Mouse (Mus musculus) cerebellum, adult 2 months (tissue): ENCODE measurements around the gene Shc2. TPM values are rescaled to one million over a fixed set of nuclear protein-coding genes. Genes with fewer than 3 reads are reported as not detected.

Experiments
- DNase-seq, 2 experiments: peaks; one replicate each; pipeline ENCODE4 v3.0.0; 2021
- H3K27ac ChIP-seq: fragments of 200-500 bp; 2 replicates; pipeline ENCODE4 v1.5.1; 2012; ENCODE audit warnings: low read length, control low read depth, inconsistent platforms; ENCODE audit not compliant: insufficient read depth
- H3K27me3 ChIP-seq: fragments of 200-500 bp; 2 replicates; pipeline ENCODE4 v1.6.1; 2012; ENCODE audit warnings: inconsistent platforms, mild to moderate bottlenecking, low read length, moderate library complexity; ENCODE audit not compliant: control insufficient read depth, insufficient read depth
- H3K4me1 ChIP-seq: fragments of 200-500 bp; 2 replicates; pipeline ENCODE4 v1.6.1; 2011; ENCODE audit warnings: low read length; ENCODE audit not compliant: control insufficient read depth, insufficient read depth
- H3K4me3 ChIP-seq: fragments of 200-500 bp; replicated peaks from 2 replicates; pipeline ENCODE3; 2011; ENCODE audit warnings: mild to moderate bottlenecking, low read depth, low read length, control low read depth; ENCODE audit not compliant: insufficient read depth
- CTCF ChIP-seq: fragments of 200-500 bp; IDR thresholded peaks from 2 replicates; pipeline ENCODE4 v1.5.1; 2011; ENCODE audit warnings: low read depth, mild to moderate bottlenecking, control low read depth, low read length, moderate library complexity, borderline replicate concordance; ENCODE audit not compliant: insufficient read depth
- POLR2A ChIP-seq: fragments of 200-500 bp; IDR thresholded peaks from 2 replicates; pipeline ENCODE4 v1.6.1; 2011; ENCODE audit warnings: low read length, control low read depth, borderline replicate concordance; ENCODE audit not compliant: insufficient read depth
- WGBS: fragments of 180-500 bp; shearing (Covaris S2); methylation state at CpG from one replicate; pipeline ENCODE4 v1.1.7; 2018; 5-methylcytosine and 5-hydroxymethylcytosine counted together
- polyA plus RNA-seq: library from polyadenylated mRNA; depleted of rRNA; stranded (reverse); fragments of >200 nt; gene quantifications from 2 replicates; pipeline ENCODE4 v1.2.3, GENCODE M21; 2012; rRNA removed

Shc2 gene
- polyA plus RNA-seq: 30.2 and 31.2 TPM in 2 replicates

- H3K4me1 ChIP-seq: peaks cover 12% of the 10 kb centered on the region
- peak; percentile 68; the same call in 1 of the 2 replicates for TF ChIP-seq POLR2A
- TF ChIP-seq CTCF: no peak
These were observed at the start of gene Shc2 for GRCm38 (mm10) chr10:79637128-79638110. Gene Shc2, minus strand, starts transcription at chr10:79637918.

GRCm38 (mm10) chr10:79687513-79687912 is 49.8 kb upstream of the Shc2 start:
- no peaks in the 10 kb centered on the region for H3K27me3 ChIP-seq
- WGBS: 94% methylated on average over 6 of the region's 6 CpGs
- H3K4me1 ChIP-seq: peaks cover 20% of the 10 kb centered on the region
- no peak overlapping the region for H3K4me3 ChIP-seq
- no peak for TF ChIP-seq CTCF
- TF ChIP-seq POLR2A: no peak
- H3K27ac ChIP-seq: no peak overlapping the region
- no peak for DNase-seq

More at GRCm38 (mm10) chr10:79637128-79638110, at the start of gene Shc2:
- peak within 1 kb of the TSS; percentile 90 for H3K27ac ChIP-seq
- H3K27me3 ChIP-seq: no peaks in the 10 kb centered on the region
- H3K4me3 ChIP-seq: peak within 1 kb of the TSS; percentile 81
- under 1% methylated on average over 111 of the region's 116 CpGs for WGBS
- peak; percentile 85 to 86 for DNase-seq

GRCm38 (mm10) chr10:79686691-79687090 is 49.0 kb upstream of the Shc2 start:
- WGBS: 60% methylated on average over 1 of the region's 1 CpGs
- H3K4me3 ChIP-seq: no peak overlapping the region
- H3K27me3 ChIP-seq: no peaks in the 10 kb centered on the region
- TF ChIP-seq POLR2A: no peak
- no peak for TF ChIP-seq CTCF
- H3K27ac ChIP-seq: no peak overlapping the region
- DNase-seq: no peak
- peaks cover 20% of the 10 kb centered on the region for H3K4me1 ChIP-seq

GRCm38 (mm10) chr10:79686219-79686618 is 48.5 kb upstream of the Shc2 start:
- DNase-seq: no peak
- WGBS: 70% methylated on average over 2 of the region's 2 CpGs
- Histone ChIP-seq H3K27ac (no peak overlapping the region), H3K4me3 (no peak overlapping the region), H3K4me1 (peaks cover 20% of the 10 kb centered on the region), H3K27me3 (no peaks in the 10 kb centered on the region)
- TF ChIP-seq POLR2A (no peak), CTCF (no peak)

- WGBS: 91% methylated on average over 25 of the region's 25 CpGs
- H3K27ac ChIP-seq: no peak overlapping the region
These were observed 47.3 kb upstream of the Shc2 start for GRCm38 (mm10) chr10:79684770-79685600.

GRCm38 (mm10) chr10:79683726-79684640 is 46.3 kb upstream of the Shc2 start:
- peak overlapping the region; percentile 98 for H3K4me3 ChIP-seq
- peaks cover 23% of the 10 kb centered on the region for H3K4me1 ChIP-seq
- no peak overlapping the region for H3K27ac ChIP-seq
- TF ChIP-seq POLR2A: no peak
- no peak for TF ChIP-seq CTCF
- WGBS: 59% methylated on average over 6 of the region's 6 CpGs
- DNase-seq: no peak
- H3K27me3 ChIP-seq: no peaks in the 10 kb centered on the region

More at GRCm38 (mm10) chr10:79684770-79685600, 47.3 kb upstream of the Shc2 start:
- H3K4me3 ChIP-seq: no peak overlapping the region
- no peak for DNase-seq
- H3K27me3 ChIP-seq: no peaks in the 10 kb centered on the region
- H3K4me1 ChIP-seq: peaks cover 23% of the 10 kb centered on the region
- TF ChIP-seq POLR2A: no peak
- TF ChIP-seq CTCF: no peak

- peak; percentile 53 to 57 for DNase-seq
- H3K27ac ChIP-seq: no peak overlapping the region
- peaks cover 23% of the 10 kb centered on the region for H3K4me1 ChIP-seq
- TF ChIP-seq CTCF (peak; percentile 34; the same call in 1 of the 2 replicates), POLR2A (no peak)
- WGBS: under 1% methylated on average over 10 of the region's 10 CpGs
- H3K4me3 ChIP-seq: peak overlapping the region; percentile 98
- no peaks in the 10 kb centered on the region for H3K27me3 ChIP-seq
These were observed 45.3 kb upstream of the Shc2 start for GRCm38 (mm10) chr10:79682916-79683582.
